Mouse (Mus musculus) small intestine, adult 2 months (tissue): ENCODE measurements around the gene Tmem128.

Source experiments
- CTCF ChIP-seq: fragments of 200-500 bp; IDR thresholded peaks from 2 replicates; pipeline ENCODE4 v1.5.1; 2012; ENCODE audit warnings: low read depth, mild to moderate bottlenecking, control low read depth, inconsistent platforms, low read length, moderate library complexity, mixed read lengths; ENCODE audit not compliant: insufficient replicate concordance, insufficient read length; ENCODE audit errors: extremely low read depth
- POLR2A ChIP-seq: fragments of 200-500 bp; IDR thresholded peaks from 2 replicates; pipeline ENCODE4 v1.6.1; 2012; ENCODE audit warnings: low read depth, mild to moderate bottlenecking, control low read depth, inconsistent platforms, low read length, moderate library complexity

GRCm38 (mm10) chr5:38305241-38305640 lies 45.3 kb downstream of the Tmem128 start:
- TF ChIP-seq CTCF (no peak), POLR2A (no peak)
